Mouse (Mus musculus): ENCODE measurements around the gene Cacna1c.

The Cacna1c gene

GRCm38 (mm10) chr6:119095081-119095480, 101.1 kb downstream of the Cacna1c start:
- no peak for DNase-seq (ENCODE audit: low spot score in 2 of 2)

- DNase-seq (ENCODE audit: low spot score in 2 of 2) = no peak
Measured at GRCm38 (mm10) chr6:119089173-119089572, 107.0 kb downstream of the Cacna1c start.

GRCm38 (mm10) chr6:119088381-119088780, 107.8 kb downstream of the Cacna1c start:
- no peak for DNase-seq (ENCODE audit: low spot score in 2 of 2)

GRCm38 (mm10) chr6:119087919-119088318, 108.3 kb downstream of the Cacna1c start:
- DNase-seq (ENCODE audit: low spot score in 2 of 2) = no peak

GRCm38 (mm10) chr6:119085789-119086188, 110.4 kb downstream of the Cacna1c start:
- DNase-seq (ENCODE audit: low spot score in 2 of 2) = no peak

GRCm38 (mm10) chr6:119084532-119084931, 111.7 kb downstream of the Cacna1c start:
- DNase-seq (ENCODE audit: low spot score in 2 of 2) = no peak

- no peak for DNase-seq (ENCODE audit: low spot score in 2 of 2)
Measured at GRCm38 (mm10) chr6:119083559-119083958, 112.7 kb downstream of the Cacna1c start.

- no peak for DNase-seq (ENCODE audit: low spot score in 2 of 2)
Measured at GRCm38 (mm10) chr6:119082662-119083061, 113.6 kb downstream of the Cacna1c start.

- DNase-seq (ENCODE audit: low spot score in 2 of 2) = no peak
Measured at GRCm38 (mm10) chr6:119081650-119082049, 114.6 kb downstream of the Cacna1c start.

- no peak for DNase-seq (ENCODE audit: low spot score in 2 of 2)
Measured at GRCm38 (mm10) chr6:119079626-119080025, 116.6 kb downstream of the Cacna1c start.

GRCm38 (mm10) chr6:119078912-119079311, 117.3 kb downstream of the Cacna1c start:
- DNase-seq (ENCODE audit: low spot score in 2 of 2) = peak in 1 of 2 experiments; percentile 47

GRCm38 (mm10) chr6:119077231-119077630, 119.0 kb downstream of the Cacna1c start:
- no peak for DNase-seq (ENCODE audit: low spot score in 2 of 2)

GRCm38 (mm10) chr6:119073419-119074071, 122.7 kb downstream of the Cacna1c start:
- no peak for DNase-seq (ENCODE audit: low spot score in 2 of 2)

GRCm38 (mm10) chr6:119072772-119073171, 123.4 kb downstream of the Cacna1c start:
- peak in 1 of 2 experiments; percentile 31 for DNase-seq (ENCODE audit: low spot score in 2 of 2)

- DNase-seq (ENCODE audit: low spot score in 2 of 2) = no peak
Measured at GRCm38 (mm10) chr6:119070771-119071170, 125.4 kb downstream of the Cacna1c start.

- no peak for DNase-seq (ENCODE audit: low spot score in 2 of 2)
Measured at GRCm38 (mm10) chr6:119070351-119070750, 125.9 kb downstream of the Cacna1c start.

GRCm38 (mm10) chr6:119069145-119069544, 127.1 kb downstream of the Cacna1c start:
- no peak for DNase-seq (ENCODE audit: low spot score in 2 of 2)

- no peak for DNase-seq (ENCODE audit: low spot score in 2 of 2)
Measured at GRCm38 (mm10) chr6:119068650-119069049, 127.6 kb downstream of the Cacna1c start.

- DNase-seq (ENCODE audit: low spot score in 2 of 2) = no peak
Measured at GRCm38 (mm10) chr6:119064961-119065360, 131.3 kb downstream of the Cacna1c start.

GRCm38 (mm10) chr6:119064430-119064829, 131.8 kb downstream of the Cacna1c start:
- no peak for DNase-seq (ENCODE audit: low spot score in 2 of 2)

GRCm38 (mm10) chr6:119062695-119063094, 133.5 kb downstream of the Cacna1c start:
- no peak for DNase-seq (ENCODE audit: low spot score in 2 of 2)

- no peak for DNase-seq (ENCODE audit: low spot score in 2 of 2)
Measured at GRCm38 (mm10) chr6:119058896-119059295, 137.3 kb downstream of the Cacna1c start.

GRCm38 (mm10) chr6:119058461-119058860, 137.8 kb downstream of the Cacna1c start:
- no peak for DNase-seq (ENCODE audit: low spot score in 2 of 2)

GRCm38 (mm10) chr6:119057076-119057479, 139.1 kb downstream of the Cacna1c start:
- peak in 1 of 2 experiments; percentile 50 for DNase-seq (ENCODE audit: low spot score in 2 of 2)

Data from right cerebral cortex, adult 2 months (tissue).